Mouse (Mus musculus) heart, postnatal 4 days (tissue): Measurements from ENCODE around the gene Med12l. TPM values are rescaled to one million over a fixed set of nuclear protein-coding genes. Genes with fewer than 3 reads are reported as not detected.

Experiments used
- DNase-seq: peaks from one replicate; pipeline ENCODE4 v3.0.0; 2021
- total RNA-seq, 2 experiments: library from RNA; stranded (reverse); gene quantifications; 2 replicates each; pipeline ENCODE4 v1.2.3; 2021

The Med12l gene
- 10 to 100 TPM; 15.0 to 16.3 TPM for total RNA-seq

GRCm38 (mm10) chr3:59005271-59005995 lies at the start of gene Med12l:
Gene Med12l, plus strand, starts transcription at chr3:59005825.
- DNase-seq: peak; percentile 76

GRCm38 (mm10) chr3:58961166-58961565 lies 44.5 kb upstream of the Med12l start:
- no peak for DNase-seq

GRCm38 (mm10) chr3:58977413-58977812 lies 28.2 kb upstream of the Med12l start:
- no peak for DNase-seq

- no peak for DNase-seq
Observed at GRCm38 (mm10) chr3:58977906-58978622, 27.6 kb upstream of the Med12l start.

- DNase-seq: no peak
Observed at GRCm38 (mm10) chr3:58980579-58980978, 25.0 kb upstream of the Med12l start.

GRCm38 (mm10) chr3:58982896-58983837 lies 22.5 kb upstream of the Med12l start:
- DNase-seq: peak; percentile 78

GRCm38 (mm10) chr3:58983838-58984598 lies 21.6 kb upstream of the Med12l start:
- DNase-seq: no peak

- DNase-seq: no peak
Observed at GRCm38 (mm10) chr3:58985816-58986215, 19.8 kb upstream of the Med12l start.

GRCm38 (mm10) chr3:58989374-58989773 lies 16.3 kb upstream of the Med12l start:
- no peak for DNase-seq

GRCm38 (mm10) chr3:58990556-58990955 lies 15.1 kb upstream of the Med12l start:
- DNase-seq: no peak

GRCm38 (mm10) chr3:58992122-58992521 lies 13.5 kb upstream of the Med12l start:
- DNase-seq: no peak

- DNase-seq: no peak
Observed at GRCm38 (mm10) chr3:58993619-58994018, 12.0 kb upstream of the Med12l start.

GRCm38 (mm10) chr3:59003756-59004155 lies 1.9 kb upstream of the Med12l start:
- no peak for DNase-seq

- peak; percentile 61 for DNase-seq
Observed at GRCm38 (mm10) chr3:59005996-59006730, 538 bp downstream of the Med12l start.

- peak; percentile 81 for DNase-seq
Observed at GRCm38 (mm10) chr3:59006731-59007441, 1.3 kb downstream of the Med12l start.

GRCm38 (mm10) chr3:59010276-59010675 lies 4.7 kb downstream of the Med12l start:
- DNase-seq: no peak

GRCm38 (mm10) chr3:59015698-59016412 lies 10.2 kb downstream of the Med12l start:
- no peak for DNase-seq

GRCm38 (mm10) chr3:59016501-59016900 lies 10.9 kb downstream of the Med12l start:
- DNase-seq: no peak

GRCm38 (mm10) chr3:59021236-59021635 lies 15.6 kb downstream of the Med12l start:
- DNase-seq: no peak

GRCm38 (mm10) chr3:59022251-59022650 lies 16.6 kb downstream of the Med12l start:
- no peak for DNase-seq
